Mouse (Mus musculus) intestine, postnatal 0 days (tissue): ENCODE results near the gene Ddx6. TPM values are rescaled to one million over a fixed set of nuclear protein-coding genes. Genes with fewer than 3 reads are reported as not detected.

Experiments
- ATAC-seq: fragments of 200-750 bp; cut with Nextera tagmentation; 2 replicates; pipeline ENCODE4 v1.8.0; 2017; ENCODE audit warnings: mild to moderate bottlenecking, moderate TSS enrichment, moderate library complexity
- H3K27ac ChIP-seq: fragments of 300-500 bp; sonication (generic); 2 replicates; pipeline ENCODE4 v1.5.1; 2014; ENCODE audit warnings: mild to moderate bottlenecking, low read depth, low read length, moderate library complexity
- H3K27me3 ChIP-seq: fragments of 300-500 bp; sonication (generic); replicated peaks from 2 replicates; pipeline ENCODE4 v1.6.1; 2014; ENCODE audit warnings: low read length, mixed read lengths; ENCODE audit not compliant: control insufficient read depth, insufficient read depth
- H3K36me3 ChIP-seq: fragments of 300-500 bp; sonication (generic); 2 replicates; pipeline ENCODE4 v1.6.1; 2014; ENCODE audit warnings: mild to moderate bottlenecking, moderate library complexity; ENCODE audit not compliant: control insufficient read depth, insufficient read depth
- H3K4me1 ChIP-seq: fragments of 300-500 bp; sonication (generic); replicated peaks from 2 replicates; pipeline ENCODE4 v1.6.1; 2014; ENCODE audit warnings: antibody characterized with exemption, low read length, mixed read lengths; ENCODE audit not compliant: control insufficient read depth, insufficient read depth
- H3K4me2 ChIP-seq: fragments of 300-500 bp; sonication (generic); replicated peaks from 2 replicates; pipeline ENCODE4 v1.6.1; 2014; ENCODE audit warnings: low read depth, mild to moderate bottlenecking, moderate library complexity
- H3K4me3 ChIP-seq: fragments of 300-500 bp; sonication (generic); 2 replicates; pipeline ENCODE4 v1.5.1; 2014; ENCODE audit warnings: low read depth, low read length
- H3K9ac ChIP-seq: fragments of 300-500 bp; sonication (generic); 2 replicates; pipeline ENCODE4 v1.6.1; 2014; ENCODE audit warnings: mild to moderate bottlenecking, low read depth, low read length
- H3K9me3 ChIP-seq: fragments of 300-500 bp; sonication (generic); 2 replicates; pipeline ENCODE4 v1.6.1; 2016; ENCODE audit warnings: mixed run types; ENCODE audit not compliant: control insufficient read depth
- CTCF ChIP-seq: sonication (generic); IDR thresholded peaks from 2 replicates; pipeline ENCODE4 v1.5.1; 2016; ENCODE audit warnings: low read depth, mild to moderate bottlenecking, control low read depth, antibody characterized with exemption, moderate library complexity
- WGBS: fragments of 180-500 bp; shearing (Covaris S2); extraction: QIAGEN DNeasy Blood & Tissue Kit; methylation state at CpG from one replicate; pipeline ENCODE4 v1.1.7; 2014; 5-methylcytosine and 5-hydroxymethylcytosine counted together
- polyA plus RNA-seq: library from polyadenylated mRNA; unstranded; fragments of >200 nt; fragmentation: Nextera tagmentation; extraction: Ambion mirVana; gene quantifications from 2 replicates; pipeline ENCODE4 v1.2.1, GENCODE M21; 2015

The Ddx6 gene
- polyA plus RNA-seq, 1 experiment from 2014 or later: 7.3 TPM

- no peak overlapping the region for H3K27ac ChIP-seq
- TF ChIP-seq CTCF: no peak
- H3K4me1 ChIP-seq: no peaks in the 10 kb centered on the region
- H3K4me3 ChIP-seq: no peak overlapping the region
- no peak for ATAC-seq
- H3K4me2 ChIP-seq: no peak overlapping the region
- no peaks in the 10 kb centered on the region for H3K9me3 ChIP-seq
- H3K9ac ChIP-seq: no peak overlapping the region
- H3K27me3 ChIP-seq: no peaks in the 10 kb centered on the region
- WGBS: 76% methylated on average over 5 of the region's 5 CpGs
- peaks cover 17% of the 10 kb centered on the region; the same call in 1 of the 2 replicates for H3K36me3 ChIP-seq
Measured at GRCm38 (mm10) chr9:44686638-44687037, 81.9 kb downstream of the Ddx6 start.

GRCm38 (mm10) chr9:44688013-44688412, 83.3 kb downstream of the Ddx6 start:
- no peak for TF ChIP-seq CTCF
- H3K27ac ChIP-seq: no peak overlapping the region
- ATAC-seq: no peak
- WGBS: 81% methylated on average over 9 of the region's 9 CpGs
- H3K4me1 ChIP-seq: no peaks in the 10 kb centered on the region
- peaks cover 18% of the 10 kb centered on the region for H3K36me3 ChIP-seq
- no peaks in the 10 kb centered on the region for H3K27me3 ChIP-seq
- H3K9ac ChIP-seq: no peak overlapping the region
- H3K4me2 ChIP-seq: no peak overlapping the region
- H3K4me3 ChIP-seq: no peak overlapping the region
- H3K9me3 ChIP-seq: no peaks in the 10 kb centered on the region

Other genes with a start within 250 kb of the Ddx6 start
- gene Vps11, start 243.2 kb upstream of the Ddx6 start, polyA plus RNA-seq: 27.2 and 27.4 TPM in 2 replicates
- gene Hyou1, start 225.4 kb upstream of the Ddx6 start, polyA plus RNA-seq: 10.5 and 11.1 TPM in 2 replicates
- 150 and 160 TPM in 2 replicates for gene Slc37a4, start 208.0 kb upstream of the Ddx6 start, polyA plus RNA-seq
- gene Rps25, start 197.8 kb upstream of the Ddx6 start, polyA plus RNA-seq: 1,434 and 1,542 TPM in 2 replicates
- 138 and 142 TPM in 2 replicates for gene Trappc4, start 197.3 kb upstream of the Ddx6 start, polyA plus RNA-seq
- 14.7 and 19.7 TPM in 2 replicates for gene Ccdc84, start 186.3 kb upstream of the Ddx6 start, polyA plus RNA-seq
- not detected in 2 replicates for gene Foxr1, start 163.8 kb upstream of the Ddx6 start, polyA plus RNA-seq
- not detected in 2 replicates for gene Upk2, start 149.9 kb upstream of the Ddx6 start, polyA plus RNA-seq
- 4.8 and 4.9 TPM in 2 replicates for gene Bcl9l, start 122.1 kb upstream of the Ddx6 start, polyA plus RNA-seq
- gene Cxcr5, start 43.0 kb upstream of the Ddx6 start, polyA plus RNA-seq: 0.21 and 0.25 TPM in 2 replicates
- 2.1 and 2.4 TPM in 2 replicates for gene Treh, start 68.3 kb downstream of the Ddx6 start, polyA plus RNA-seq
- 6.2 and 6.9 TPM in 2 replicates for gene Phldb1, start 130.3 kb downstream of the Ddx6 start, polyA plus RNA-seq
- 113 and 121 TPM in 2 replicates for gene Arcn1, start 163.0 kb downstream of the Ddx6 start, polyA plus RNA-seq
- gene Ift46, start 163.0 kb downstream of the Ddx6 start, polyA plus RNA-seq: 52.8 and 56.9 TPM in 2 replicates
- 4.2 and 4.9 TPM in 2 replicates for gene Tmem25, start 194.4 kb downstream of the Ddx6 start, polyA plus RNA-seq
- gene Ttc36, start 198.2 kb downstream of the Ddx6 start, polyA plus RNA-seq: 3.2 and 4.0 TPM in 2 replicates